Comparison of ENCODE assay signal across 8 mouse cellular contexts in genomic region chr7:90265289-90265970, GRCm38 (mm10). TPM values are rescaled to one million over a fixed set of nuclear protein-coding genes. Genes with fewer than 3 reads are reported as not detected.
DNase-seq lines count a peak whose midpoint lies in the region; ATAC-seq lines count a peak whose summit lies in the region.

Gene Ccdc83 (minus strand): TSS chr7:90265777.

- H3K9ac ChIP-seq in hindbrain, embryonic 11.5 days (ENCODE audit: low read depth, low read length): no peak within 1 kb of the TSS
- H3K9ac ChIP-seq in lung, embryonic 16.5 days (ENCODE audit: low read length): peak within 1 kb of the TSS; percentile 46

- DNase-seq in Muller cell, postnatal 12 days (ENCODE audit: inconsistent ontology term): peak; percentile 89
- DNase-seq in cerebellum, adult 9-11 months: peak; percentile 73
- DNase-seq in frontal cortex, adult 2 months (ENCODE audit: extremely low spot score in 1 of 2, low spot score in 1 of 2): peak; percentile 51 to 87
- peak; percentile 94 for DNase-seq in hindbrain, embryonic 11.5 days (ENCODE audit: low spot score)
- DNase-seq in layer of hippocampus, adult 9-11 months: peak; percentile 77
- peak; percentile 66 for DNase-seq in ovary, postnatal 10 days (ENCODE audit: low spot score)
- DNase-seq in thymus, postnatal 0 days (ENCODE audit: low spot score): peak; percentile 71

- no peaks in the 10 kb centered on the region for H3K27me3 ChIP-seq in hindbrain, embryonic 11.5 days (ENCODE audit: control insufficient read depth, insufficient read depth, low read length)
- H3K27me3 ChIP-seq in lung, embryonic 16.5 days (ENCODE audit: control insufficient read depth, insufficient read depth, low read depth, low read length): no peaks in the 10 kb centered on the region

- WGBS in hindbrain, embryonic 11.5 days: 7% methylated on average over 28 of the region's 28 CpGs
- 5% methylated on average over 28 of the region's 28 CpGs for WGBS in lung, embryonic 16.5 days

- H3K9me3 ChIP-seq in hindbrain, embryonic 11.5 days (ENCODE audit: control insufficient read depth, low read length): no peaks in the 10 kb centered on the region
- no peaks in the 10 kb centered on the region for H3K9me3 ChIP-seq in lung, embryonic 16.5 days (ENCODE audit: control insufficient read depth, low read length)

- H3K4me1 ChIP-seq in hindbrain, embryonic 11.5 days (replicated peaks; ENCODE audit: control insufficient read depth, insufficient read depth, low read length): no peaks in the 10 kb centered on the region
- peaks cover 4% of the 10 kb centered on the region; the same call in 1 of the 2 replicates for H3K4me1 ChIP-seq in lung, embryonic 16.5 days (replicated peaks; ENCODE audit: control insufficient read depth, insufficient read depth, low read length)

- peak within 1 kb of the TSS; percentile 40 for H3K4me2 ChIP-seq in hindbrain, embryonic 11.5 days (replicated peaks; ENCODE audit: low read depth, low read length)
- peak within 1 kb of the TSS; percentile 60 for H3K4me2 ChIP-seq in lung, embryonic 16.5 days (ENCODE audit: low read depth, low read length)

- H3K4me3 ChIP-seq in hindbrain, embryonic 11.5 days (ENCODE audit: low read depth, low read length): no peak within 1 kb of the TSS
- H3K4me3 ChIP-seq in lung, embryonic 16.5 days (ENCODE audit: low read length): peak within 1 kb of the TSS; percentile 33

- no peaks in the 10 kb centered on the region for H3K36me3 ChIP-seq in hindbrain, embryonic 11.5 days (ENCODE audit: control insufficient read depth, insufficient read depth, low read length)
- no peaks in the 10 kb centered on the region for H3K36me3 ChIP-seq in lung, embryonic 16.5 days (ENCODE audit: control insufficient read depth, insufficient read depth, low read length)

- peak; percentile 85 for ATAC-seq in hindbrain, embryonic 11.5 days (ENCODE audit: low FRiP score)
- peak; percentile 90 for ATAC-seq in lung, embryonic 16.5 days (ENCODE audit: low read depth)

- H3K27ac ChIP-seq in hindbrain, embryonic 11.5 days (ENCODE audit: low read depth, low read length): no peak within 1 kb of the TSS
- H3K27ac ChIP-seq in lung, embryonic 16.5 days (ENCODE audit: low read length): no peak within 1 kb of the TSS

RNA-seq across cellular contexts. Expression of gene Ccdc83, which starts in this region (rescaled TPM):
- not detected in 2 replicates for polyA plus RNA-seq in frontal cortex, adult 2 months (2012; rRNA removed)
- polyA plus RNA-seq in hindbrain, embryonic 11.5 days (2014; fragmentation: Nextera tagmentation; extraction: Ambion mirVana): not detected in 2 replicates
- polyA plus RNA-seq in lung, embryonic 16.5 days (2015; fragmentation: Nextera tagmentation; extraction: Ambion mirVana): not detected in 2 replicates
- polyA plus RNA-seq in thymus, postnatal 0 days (2015; fragmentation: Nextera tagmentation; extraction: Ambion mirVana): not detected in 2 replicates

Comparison
In these comparisons a context has a peak if more than half of its experiments do, and no peak if none do; other contexts are left out.
1. Peak in DNase-seq in frontal cortex, adult 2 months; RNA of the gene not detected or under 1 TPM.
2. Peak in DNase-seq, ATAC-seq and H3K4me2 ChIP-seq in hindbrain, embryonic 11.5 days; RNA of the gene not detected or under 1 TPM.
3. Peak in ATAC-seq, H3K4me3 ChIP-seq, H3K9ac ChIP-seq and H3K4me2 ChIP-seq in lung, embryonic 16.5 days; RNA of the gene not detected or under 1 TPM.
4. Peak in DNase-seq in thymus, postnatal 0 days; RNA of the gene not detected or under 1 TPM.